ENCODE assay signal across 1 mouse cellular context in the genomic region with DNA sequence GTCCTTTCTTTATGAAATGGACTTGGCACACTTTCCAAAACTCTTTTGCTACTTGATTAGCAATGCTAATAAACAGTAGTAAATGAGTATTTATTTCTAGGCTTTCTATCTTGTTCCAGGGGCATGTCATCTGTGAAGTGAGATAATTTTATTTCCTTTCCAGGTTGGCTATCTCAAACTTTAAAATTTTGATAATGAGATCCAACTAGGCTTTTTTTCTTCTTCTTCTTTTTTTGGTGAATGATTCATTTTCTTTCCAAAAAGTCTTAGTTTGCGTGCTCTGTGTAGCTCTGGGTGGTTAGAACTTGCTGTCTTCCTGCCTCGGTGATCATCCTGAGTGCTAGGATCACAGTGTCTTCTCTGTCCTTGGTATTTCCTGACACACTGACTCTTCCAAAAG.
A peak's percentile ranks its signal among the peaks of the same experiment; 100 is the strongest.
TF ChIP-seq lines count a peak whose summit lies in the region.

No protein-coding gene starts in this region.

TF ChIP-seq in MEL, 35 proteins besides CTCF, POLR2A, EP300 and RAD21 (continued from another document):
- 0 out of 2 replicates have a peak, but pooled peaks have one; percentile 30 for TF ChIP-seq MXI1 (IDR thresholded peaks at IDR 0.05; ENCODE audit: low read depth, low read length)
- no peak for TF ChIP-seq BHLHE40 (IDR thresholded peaks at IDR 0.05; ENCODE audit: borderline replicate concordance, low read depth, low read length)
- no peak for TF ChIP-seq ZKSCAN1 (IDR thresholded peaks at IDR 0.05; ENCODE audit: low read depth, low read length)
- TF ChIP-seq HCFC1 (IDR thresholded peaks at IDR 0.05; ENCODE audit: low read depth, low read length): no peak
- TF ChIP-seq ETS1 (IDR thresholded peaks at IDR 0.05; ENCODE audit: low read depth, low read length): peak; percentile 97
- TF ChIP-seq MYC (IDR thresholded peaks at IDR 0.05; ENCODE audit: low read depth, low read length): peak; percentile 46; the same call in 1 of the 2 replicates
- TF ChIP-seq RCOR1 (IDR thresholded peaks at IDR 0.05; ENCODE audit: low read depth, low read length): peak; percentile 85
- TF ChIP-seq UBTF (IDR thresholded peaks at IDR 0.05; ENCODE audit: borderline replicate concordance, insufficient read depth, low read depth, low read length): no peak
- 0 out of 2 replicates have a peak, but pooled peaks have one; percentile 11 for TF ChIP-seq TBP (IDR thresholded peaks at IDR 0.05; ENCODE audit: low read depth, low read length)
- TF ChIP-seq MEF2A (IDR thresholded peaks at IDR 0.05; ENCODE audit: extremely low read depth, insufficient replicate concordance, low read depth, low read length, poor library complexity, severe bottlenecking): no peak
- TF ChIP-seq SIN3A (IDR thresholded peaks at IDR 0.05; ENCODE audit: low read length): peak; percentile 86
- TF ChIP-seq ZNF384 (IDR thresholded peaks at IDR 0.05; ENCODE audit: low read depth, low read length): peak; percentile 92
- peak; percentile 98 for TF ChIP-seq GATA1 (IDR thresholded peaks at IDR 0.05; ENCODE audit: low read depth, low read length)
- TF ChIP-seq TAL1 (IDR thresholded peaks at IDR 0.05; ENCODE audit: low read length): peak; percentile 70
- no peak for TF ChIP-seq GABPA (IDR thresholded peaks at IDR 0.05; ENCODE audit: low read depth, low read length)
- TF ChIP-seq POLR2AphosphoS2 (IDR thresholded peaks at IDR 0.05; ENCODE audit: low read length): no peak
